Mouse (Mus musculus): ENCODE data around the gene Cers6.

The Cers6 gene

GRCm38 (mm10) chr2:68860904-68861685, at the start of gene Cers6:
Cers6 (plus strand) TSS chr2:68861441.
- peak; percentile 88 to 97 for DNase-seq (ENCODE audit: low spot score in 2 of 2)

GRCm38 (mm10) chr2:68814409-68814808, 46.8 kb upstream of the Cers6 start:
- DNase-seq (ENCODE audit: low spot score in 2 of 2), result no peak

- no peak for DNase-seq (ENCODE audit: low spot score in 2 of 2)
These were observed 42.2 kb upstream of the Cers6 start for GRCm38 (mm10) chr2:68819040-68819439.

GRCm38 (mm10) chr2:68822152-68822887, 38.9 kb upstream of the Cers6 start:
- no peak for DNase-seq (ENCODE audit: low spot score in 2 of 2)

GRCm38 (mm10) chr2:68825326-68826020, 35.8 kb upstream of the Cers6 start:
- no peak for DNase-seq (ENCODE audit: low spot score in 2 of 2)

- no peak for DNase-seq (ENCODE audit: low spot score in 2 of 2)
These were observed 17.9 kb upstream of the Cers6 start for GRCm38 (mm10) chr2:68843330-68843729.

- no peak for DNase-seq (ENCODE audit: low spot score in 2 of 2)
These were observed 16.7 kb upstream of the Cers6 start for GRCm38 (mm10) chr2:68844530-68844929.

- DNase-seq (ENCODE audit: low spot score in 2 of 2), result no peak
These were observed 16.1 kb upstream of the Cers6 start for GRCm38 (mm10) chr2:68845002-68845740.

- no peak for DNase-seq (ENCODE audit: low spot score in 2 of 2)
These were observed 850 bp upstream of the Cers6 start for GRCm38 (mm10) chr2:68860391-68860790.

- DNase-seq (ENCODE audit: low spot score in 2 of 2), result peak in 1 of 2 experiments; percentile 37
These were observed 651 bp downstream of the Cers6 start for GRCm38 (mm10) chr2:68861721-68862463.

GRCm38 (mm10) chr2:68862464-68863266, 1.4 kb downstream of the Cers6 start:
- DNase-seq (ENCODE audit: low spot score in 2 of 2), result peak in 1 of 2 experiments; percentile 26

- DNase-seq (ENCODE audit: low spot score in 2 of 2), result no peak
These were observed 2.3 kb downstream of the Cers6 start for GRCm38 (mm10) chr2:68863561-68863960.

GRCm38 (mm10) chr2:68864366-68864765, 3.1 kb downstream of the Cers6 start:
- no peak for DNase-seq (ENCODE audit: low spot score in 2 of 2)

- DNase-seq (ENCODE audit: low spot score in 2 of 2), result no peak
These were observed 5.9 kb downstream of the Cers6 start for GRCm38 (mm10) chr2:68867148-68867547.

GRCm38 (mm10) chr2:68870999-68871780, 9.9 kb downstream of the Cers6 start:
- DNase-seq (ENCODE audit: low spot score in 2 of 2), result no peak

GRCm38 (mm10) chr2:68873086-68873485, 11.8 kb downstream of the Cers6 start:
- DNase-seq (ENCODE audit: low spot score in 2 of 2), result no peak

GRCm38 (mm10) chr2:68873653-68874441, 12.6 kb downstream of the Cers6 start:
- DNase-seq (ENCODE audit: low spot score in 2 of 2), result peak in 1 of 2 experiments; percentile 62

GRCm38 (mm10) chr2:68874575-68874974, 13.3 kb downstream of the Cers6 start:
- no peak for DNase-seq (ENCODE audit: low spot score in 2 of 2)

Measured in left cerebral cortex, adult 9 months (tissue).